Mouse (Mus musculus) mouse embryonic stem cell (cell line): ENCODE data around the gene Trpc6.

Source experiments
- in situ Hi-C, 2 experiments: fragments of 300-500 bp; cut with MboI; formaldehyde crosslinking; loops; 1 replicate in 1 of 2; 3 replicates in 1 of 2; pipeline ENCODE4 v1.14.3; 2019 to 2020; ENCODE audit warnings: low sequenced_read_pairs in 2 of 2, low pct_unique_long_range_greater_than_20kb in 1 of 2, mixed read lengths in 1 of 2; ENCODE audit not compliant: unreplicated experiment in 1 of 2

Trpc6 gene

GRCm38 (mm10) chr9:8729056-8729455, 185.1 kb downstream of the Trpc6 start:
- in situ Hi-C loops = no loop called here
